Mouse (Mus musculus): ENCODE results near the gene Gpatch8. TPM values are rescaled to one million over a fixed set of nuclear protein-coding genes. Genes with fewer than 3 reads are reported as not detected.

Gene Gpatch8
- total RNA-seq (2014; fragmentation: Nextera tagmentation) (29.3 and 46.4 TPM in 2 replicates), total RNA-seq (2017) (19.7 and 21.3 TPM in 2 replicates)

DNA sequence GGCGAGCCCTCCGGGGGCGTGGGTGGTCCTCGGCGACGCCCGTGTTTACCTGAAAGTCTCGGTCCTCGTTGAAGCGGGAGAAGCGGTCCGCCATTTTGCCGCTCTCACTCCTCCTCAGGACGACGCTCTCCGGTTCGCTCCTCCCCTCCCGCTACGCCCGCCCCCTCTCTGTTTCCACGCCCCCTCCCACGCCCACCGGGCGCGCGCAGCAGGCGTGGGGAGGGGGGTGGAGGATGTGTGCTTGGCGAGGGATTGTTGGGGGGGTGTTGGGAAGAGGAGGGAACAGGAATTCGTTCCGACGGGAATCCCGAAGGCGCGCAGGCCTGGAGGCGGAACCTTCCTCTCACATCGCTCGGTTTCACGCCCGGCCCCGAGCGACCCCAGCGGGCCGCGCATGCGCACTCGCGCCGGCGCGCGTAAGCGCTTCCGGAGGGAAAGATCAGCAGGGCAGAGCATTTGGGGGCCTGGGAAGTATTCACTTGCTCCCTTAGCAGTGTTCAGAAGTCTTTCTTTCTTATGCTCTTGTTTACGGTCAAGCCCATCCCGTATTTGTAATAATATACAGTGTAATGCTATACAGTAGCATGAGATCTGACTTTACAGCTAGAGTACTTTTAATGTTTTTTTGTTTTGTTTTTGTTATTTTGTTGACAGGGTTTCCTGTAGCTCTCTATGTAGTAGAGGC lies at the start of gene Gpatch8:
TSS of gene Gpatch8 (minus strand) at position 362 of the 685 bp plus-strand sequence.
- ATAC-seq (replicated peaks; ENCODE audit: poor library complexity, severe bottlenecking): peak; percentile 99

DNA sequence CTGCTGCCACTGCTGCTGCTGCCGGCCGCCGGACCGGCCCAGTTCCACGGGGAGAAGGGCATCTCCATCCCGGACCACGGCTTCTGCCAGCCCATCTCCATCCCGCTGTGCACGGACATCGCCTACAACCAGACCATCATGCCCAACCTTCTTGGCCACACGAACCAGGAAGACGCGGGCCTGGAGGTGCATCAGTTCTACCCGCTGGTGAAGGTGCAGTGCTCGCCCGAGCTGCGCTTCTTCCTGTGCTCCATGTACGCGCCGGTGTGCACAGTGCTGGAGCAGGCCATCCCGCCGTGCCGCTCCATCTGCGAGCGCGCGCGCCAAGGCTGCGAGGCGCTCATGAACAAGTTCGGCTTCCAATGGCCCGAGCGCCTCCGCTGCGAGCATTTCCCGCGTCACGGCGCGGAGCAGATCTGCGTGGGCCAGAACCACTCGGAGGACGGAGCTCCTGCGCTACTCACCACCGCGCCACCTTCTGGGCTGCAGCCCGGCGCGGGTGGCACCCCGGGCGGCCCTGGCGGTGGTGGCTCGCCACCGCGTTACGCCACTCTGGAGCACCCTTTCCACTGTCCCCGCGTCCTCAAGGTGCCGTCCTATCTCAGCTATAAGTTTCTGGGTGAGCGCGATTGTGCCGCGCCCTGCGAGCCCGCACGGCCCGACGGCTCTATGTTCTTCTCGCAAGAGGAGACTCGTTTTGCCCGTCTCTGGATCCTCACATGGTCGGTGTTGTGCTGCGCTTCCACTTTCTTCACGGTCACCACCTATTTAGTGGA lies 48.8 kb upstream of the Gpatch8 start:
- ATAC-seq (replicated peaks; ENCODE audit: poor library complexity, severe bottlenecking): peak; percentile 23; the same call in 1 of the 2 replicates

DNA sequence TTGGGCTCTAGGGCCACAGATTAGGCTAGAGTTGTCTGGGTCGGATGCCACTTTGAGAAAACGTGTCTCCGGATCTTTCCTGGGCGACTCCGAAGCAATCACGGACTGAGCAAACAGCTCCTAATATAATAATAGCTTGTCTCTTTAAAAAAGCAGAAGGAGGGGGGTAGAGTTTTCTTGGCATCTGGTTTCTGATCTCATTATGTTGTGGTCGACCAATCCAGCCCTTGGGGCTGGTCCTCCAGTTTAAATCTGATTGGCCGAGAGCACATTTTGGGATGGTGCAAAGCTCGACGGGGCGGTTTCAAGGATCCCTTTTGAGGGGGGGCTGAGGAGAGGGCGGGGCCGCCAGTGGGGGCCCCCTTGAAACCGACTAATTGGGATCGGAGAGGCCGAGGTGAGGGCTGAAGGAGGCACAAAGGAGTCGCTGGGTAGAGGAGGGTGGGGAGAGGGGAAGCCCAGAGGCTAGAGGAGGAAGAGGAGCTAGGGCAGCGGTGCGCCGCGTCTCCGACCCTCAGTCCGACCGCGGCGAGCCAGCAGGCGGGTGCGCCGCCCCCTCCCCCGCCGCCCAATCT lies 47.9 kb upstream of the Gpatch8 start, which contains the start of gene Fzd2:
TSS of gene Fzd2 (plus strand) at position 387 of the 575 bp plus-strand sequence.
- peak; percentile 76 for ATAC-seq (replicated peaks; ENCODE audit: poor library complexity, severe bottlenecking)

DNA sequence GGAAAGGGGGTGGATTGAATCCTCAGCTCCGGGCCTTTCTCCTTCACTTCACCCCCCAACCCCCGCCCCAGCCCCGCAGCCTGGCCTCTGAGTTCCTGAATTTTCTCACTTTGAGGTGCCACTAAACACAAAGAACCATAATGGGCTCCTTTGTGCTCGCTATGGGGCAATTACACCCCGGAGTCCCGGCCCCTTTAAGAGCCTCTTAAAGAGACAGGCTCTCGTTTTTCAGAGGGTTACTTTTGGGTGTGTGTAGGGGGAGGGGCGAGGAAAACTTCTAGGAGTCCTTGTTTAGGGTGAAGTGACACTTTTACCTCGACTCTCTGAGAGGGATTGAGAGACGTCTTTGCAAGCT lies 47.3 kb upstream of the Gpatch8 start:
- ATAC-seq (replicated peaks; ENCODE audit: poor library complexity, severe bottlenecking): no peak

DNA sequence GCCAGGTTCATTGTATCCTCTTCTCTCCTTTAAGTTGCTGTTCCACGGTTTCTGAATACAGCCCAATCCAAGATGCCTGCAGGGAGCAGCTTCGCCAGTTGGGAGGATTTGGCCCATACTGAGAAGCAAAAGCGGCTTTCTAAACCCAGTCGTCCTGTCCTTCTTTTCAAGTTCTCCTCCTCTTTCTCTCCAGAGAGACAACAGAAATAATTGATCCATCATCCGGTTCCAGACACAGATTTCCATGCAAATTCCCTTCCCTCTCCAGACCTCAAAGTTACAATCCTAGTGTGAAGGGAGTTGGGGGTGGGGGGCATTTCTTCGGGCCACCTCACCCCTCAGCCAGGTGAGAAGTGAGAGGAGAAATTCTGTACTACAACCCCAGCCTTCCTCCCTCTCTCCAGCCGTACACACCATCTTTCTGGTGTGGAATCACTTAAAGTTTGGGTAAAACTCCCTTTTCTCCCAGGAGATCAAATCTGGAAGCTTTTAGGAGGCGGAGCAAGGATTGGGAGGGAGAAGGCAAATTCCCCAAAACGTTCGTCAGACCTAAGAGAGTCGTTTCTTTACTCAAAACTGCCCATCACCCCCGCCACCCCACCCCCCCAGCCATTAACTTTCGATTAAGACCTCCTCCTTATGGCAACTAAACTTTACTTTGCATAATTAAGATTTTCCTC lies 46.8 kb upstream of the Gpatch8 start:
- ATAC-seq (replicated peaks; ENCODE audit: poor library complexity, severe bottlenecking): no peak

DNA sequence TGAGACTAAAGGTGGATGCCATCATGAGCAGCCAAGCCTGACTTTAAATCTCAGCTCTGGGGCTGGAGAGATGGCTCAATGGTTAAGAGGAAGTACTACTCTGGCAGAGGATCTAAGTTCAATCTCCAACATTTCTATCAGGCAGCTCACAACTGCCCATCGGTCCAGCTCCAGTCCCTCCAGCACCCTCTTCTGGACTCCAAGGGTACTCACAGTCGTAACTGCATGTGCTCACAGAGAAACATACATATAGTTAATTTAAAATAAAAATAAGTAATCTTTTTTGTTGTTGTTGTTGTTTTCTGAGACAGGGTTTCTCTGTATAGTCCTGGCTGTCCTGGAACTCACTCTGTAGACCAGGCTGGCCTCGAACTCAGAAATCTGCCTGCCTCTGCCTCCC lies 43.7 kb upstream of the Gpatch8 start:
- ATAC-seq (replicated peaks; ENCODE audit: poor library complexity, severe bottlenecking): 0 out of 2 replicates have a peak, but pooled peaks have one; percentile 38

DNA sequence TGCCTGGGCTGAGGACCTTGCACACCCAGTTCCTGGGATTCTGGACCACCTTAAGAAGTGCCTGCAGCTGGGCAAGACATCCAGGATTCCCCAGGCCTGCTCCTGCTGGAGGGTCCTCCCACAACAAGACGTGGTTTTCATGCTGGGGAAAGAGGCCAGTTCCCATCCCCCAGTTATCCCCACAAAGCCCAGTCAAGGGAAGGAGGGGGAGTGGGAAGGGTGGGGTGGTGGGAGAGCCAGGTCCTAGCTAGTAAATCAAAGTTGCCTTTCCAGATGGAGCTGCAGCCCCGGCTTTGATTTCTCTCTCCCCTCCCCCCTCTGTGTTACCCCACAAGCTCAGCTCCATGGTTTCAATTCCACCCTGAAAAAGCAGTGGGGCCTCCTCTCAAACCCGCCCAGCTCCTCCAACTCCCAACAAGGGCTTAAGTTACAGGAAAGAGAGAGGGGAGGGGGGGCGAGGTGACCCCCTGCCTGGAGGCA lies 39.2 kb upstream of the Gpatch8 start:
- ATAC-seq (replicated peaks; ENCODE audit: poor library complexity, severe bottlenecking): no peak

DNA sequence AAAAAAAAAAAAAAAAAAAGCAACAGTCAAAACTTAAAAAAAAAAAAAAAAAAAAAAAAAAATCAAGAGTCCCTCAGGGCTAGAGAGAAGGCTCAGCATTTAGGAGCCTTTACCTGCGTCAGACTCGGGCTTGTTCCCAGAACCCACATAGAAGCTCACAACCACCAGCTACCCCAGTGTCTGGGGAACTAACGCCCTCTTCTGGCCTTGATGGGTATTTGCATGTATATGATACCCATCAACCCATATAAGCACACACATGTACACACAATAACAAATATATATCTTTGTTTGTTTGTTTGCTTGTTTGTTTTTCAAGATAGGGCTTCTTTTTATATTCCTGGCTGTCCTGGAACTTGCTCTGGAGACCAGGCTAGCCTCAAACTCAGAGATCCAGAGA lies 31.4 kb upstream of the Gpatch8 start:
- no peak for ATAC-seq (replicated peaks; ENCODE audit: poor library complexity, severe bottlenecking)

DNA sequence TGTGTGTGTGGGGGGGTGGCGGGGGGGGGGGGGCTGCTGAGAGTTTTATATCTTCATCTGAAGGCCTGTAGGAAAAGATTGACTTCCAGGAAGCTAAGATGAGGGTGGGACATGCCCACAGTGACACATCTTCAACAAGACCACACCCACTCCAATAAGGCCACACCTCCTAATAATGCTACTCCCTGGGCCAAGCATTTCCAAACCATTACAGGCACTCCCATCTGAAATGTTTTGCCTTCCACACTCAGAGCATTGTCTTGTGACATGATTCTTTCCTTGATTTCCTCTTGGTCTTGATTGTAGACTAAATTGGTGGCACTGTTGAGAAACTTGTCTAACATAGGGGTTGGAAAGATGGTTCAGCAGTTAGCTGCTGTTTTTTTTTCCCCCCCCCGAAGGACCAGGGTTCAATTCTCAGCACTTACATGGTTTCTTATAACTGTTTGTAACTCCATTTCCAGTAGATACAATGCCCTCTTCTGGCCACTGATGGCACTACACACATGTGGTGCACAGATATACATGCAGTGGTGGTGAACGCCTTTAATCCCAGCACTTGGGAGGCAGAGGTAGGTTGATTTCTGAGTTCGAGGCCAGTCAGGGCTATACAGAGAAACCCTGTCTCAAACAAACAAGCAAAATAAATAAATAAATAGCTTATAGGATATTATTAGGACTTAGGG lies 30.4 kb upstream of the Gpatch8 start:
- no peak for ATAC-seq (replicated peaks; ENCODE audit: poor library complexity, severe bottlenecking)

DNA sequence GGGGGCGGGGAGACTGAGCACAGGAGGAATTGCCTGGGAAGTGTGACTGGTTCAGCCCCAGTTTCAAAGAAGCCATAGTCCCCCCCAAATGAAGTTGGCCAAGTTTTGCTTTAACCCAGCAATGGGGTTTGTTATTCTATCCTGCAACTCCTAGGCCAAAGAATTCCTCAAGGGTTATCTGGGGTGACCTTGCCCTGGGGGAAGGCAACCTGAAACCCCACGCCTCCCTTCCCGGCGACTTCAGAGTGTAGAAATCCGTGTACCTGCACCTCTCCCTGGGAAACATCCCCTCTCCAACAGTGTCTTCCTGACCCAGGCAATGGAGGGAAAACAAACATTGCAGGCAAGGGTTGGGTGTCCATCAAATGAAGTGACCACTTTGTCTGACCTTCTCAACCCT lies 26.5 kb upstream of the Gpatch8 start:
- ATAC-seq (replicated peaks; ENCODE audit: poor library complexity, severe bottlenecking): no peak

DNA sequence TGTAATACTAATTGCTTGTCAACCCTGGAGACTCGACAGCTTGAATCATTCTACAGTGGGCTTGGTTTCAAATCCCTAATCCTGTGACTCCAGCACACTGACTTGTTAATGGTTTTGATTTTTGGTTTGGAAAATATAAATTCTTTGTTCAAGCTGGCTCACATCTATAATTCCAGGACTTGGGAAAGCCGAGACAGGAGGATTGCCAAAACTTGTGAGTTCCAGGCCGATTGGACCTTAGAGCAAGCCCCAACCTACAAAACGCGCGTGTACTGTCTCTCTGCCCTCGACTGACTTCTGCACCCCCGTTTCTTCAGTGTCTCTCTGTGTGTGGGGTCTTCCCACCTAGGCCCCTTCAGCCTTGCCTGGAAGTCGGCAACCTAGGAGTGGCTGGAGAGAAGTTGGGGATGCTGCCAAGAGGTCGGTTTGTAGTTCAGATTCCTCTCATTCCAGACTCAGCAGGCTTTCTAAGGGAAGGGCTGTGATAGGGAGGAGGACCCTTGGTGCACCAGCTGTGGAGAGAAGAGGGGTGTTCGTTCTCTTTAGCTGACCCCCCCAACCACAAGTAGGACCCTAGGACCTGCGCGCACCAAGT lies 25.9 kb upstream of the Gpatch8 start:
- no peak for ATAC-seq (replicated peaks; ENCODE audit: poor library complexity, severe bottlenecking)

DNA sequence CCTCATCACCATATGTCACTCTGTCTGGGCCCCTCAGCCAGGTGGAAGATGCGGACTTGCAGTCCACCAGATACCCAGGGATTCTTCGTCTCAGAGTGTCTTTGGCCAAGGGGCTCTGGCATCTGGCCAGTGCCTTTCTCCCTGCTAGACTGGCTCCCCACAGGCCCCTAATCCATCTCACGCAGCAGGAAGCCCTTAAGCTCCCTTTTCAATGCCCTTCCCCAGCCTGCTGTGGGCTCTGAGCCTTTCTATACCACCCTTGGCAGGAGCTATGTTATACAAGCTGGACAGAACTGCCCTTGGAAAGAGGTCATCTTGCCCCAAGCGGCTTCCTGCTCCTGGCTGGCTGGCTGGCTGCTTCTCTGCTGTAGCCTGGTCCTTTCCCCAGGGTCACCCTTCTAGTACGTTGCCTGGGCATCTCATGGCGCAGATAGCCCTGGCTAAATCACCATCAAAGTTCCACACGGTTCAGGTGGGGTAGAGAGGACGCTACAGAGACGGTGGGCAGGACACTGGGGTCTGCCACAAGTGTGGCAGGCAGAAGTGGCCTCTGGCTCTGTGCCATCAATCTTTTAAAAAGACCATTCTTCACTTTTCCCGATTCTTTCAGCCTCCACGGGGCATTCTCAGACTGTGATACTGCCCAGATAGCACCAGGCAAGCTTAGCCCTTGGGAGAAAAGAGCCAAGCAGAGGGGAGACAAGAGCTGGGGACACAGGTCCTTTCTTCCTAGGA lies 25.3 kb upstream of the Gpatch8 start:
- no peak for ATAC-seq (replicated peaks; ENCODE audit: poor library complexity, severe bottlenecking)

DNA sequence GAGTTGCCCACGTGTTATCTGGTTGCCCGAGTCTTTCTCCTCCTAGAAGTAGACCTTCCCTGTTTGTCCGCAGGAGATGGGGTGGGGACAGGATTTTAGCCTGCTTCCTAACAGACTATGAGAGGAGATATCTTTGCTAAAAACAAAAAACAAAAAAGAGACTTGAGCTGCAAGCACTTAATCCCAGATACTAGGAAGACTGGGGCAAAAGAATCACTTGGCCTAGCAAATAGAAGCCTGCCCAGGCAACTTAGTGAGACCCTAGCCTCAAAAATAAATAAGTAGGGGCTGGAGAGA lies 23.8 kb upstream of the Gpatch8 start:
- ATAC-seq (replicated peaks; ENCODE audit: poor library complexity, severe bottlenecking): no peak

DNA sequence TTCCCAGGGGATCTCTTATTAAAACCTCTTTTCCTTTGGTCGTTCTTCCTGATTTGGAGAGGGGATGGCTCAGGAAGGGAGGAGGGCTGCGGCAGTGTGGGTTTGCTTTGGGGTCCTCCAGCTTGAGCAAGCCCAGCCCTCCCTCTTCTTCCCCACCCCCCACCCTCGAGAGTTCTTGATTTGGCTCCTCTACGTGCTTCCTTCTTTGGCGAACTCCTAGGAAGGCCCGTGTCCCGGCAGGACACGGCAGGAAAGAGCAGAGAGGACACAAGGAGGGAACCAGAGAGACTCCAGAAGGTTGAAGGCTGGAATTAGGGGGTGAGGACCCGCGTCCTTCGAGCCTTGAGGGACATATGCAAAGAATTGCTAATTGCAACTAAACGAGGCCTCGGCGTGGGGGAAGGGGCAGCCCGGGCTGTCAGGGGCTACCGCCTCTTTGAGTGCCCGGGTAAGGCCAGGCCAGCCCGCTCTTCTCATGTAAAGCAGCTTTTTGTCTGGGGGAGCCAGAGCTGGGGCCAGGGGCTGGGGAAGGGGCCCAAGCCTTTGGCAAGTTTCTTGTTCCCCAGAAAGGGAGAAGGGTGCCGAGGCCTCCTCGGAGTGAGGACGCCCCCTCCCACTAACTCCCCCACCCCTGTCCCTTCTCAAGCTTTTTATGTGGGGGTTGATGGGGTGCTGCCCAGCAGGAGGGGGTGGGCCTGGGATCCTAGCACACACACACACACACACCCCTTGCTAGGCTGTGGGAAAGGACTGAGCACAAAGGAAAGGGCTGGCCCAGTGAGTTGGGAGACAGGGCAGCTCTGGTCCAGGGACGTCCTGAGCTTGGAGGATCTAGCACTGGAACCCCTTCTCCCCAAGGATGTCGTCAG lies 23.2 kb upstream of the Gpatch8 start, which contains the start of gene Gm11627:
TSS of gene Gm11627 (minus strand) at position 297 of the 869 bp plus-strand sequence.
- ATAC-seq (replicated peaks; ENCODE audit: poor library complexity, severe bottlenecking): no peak

DNA sequence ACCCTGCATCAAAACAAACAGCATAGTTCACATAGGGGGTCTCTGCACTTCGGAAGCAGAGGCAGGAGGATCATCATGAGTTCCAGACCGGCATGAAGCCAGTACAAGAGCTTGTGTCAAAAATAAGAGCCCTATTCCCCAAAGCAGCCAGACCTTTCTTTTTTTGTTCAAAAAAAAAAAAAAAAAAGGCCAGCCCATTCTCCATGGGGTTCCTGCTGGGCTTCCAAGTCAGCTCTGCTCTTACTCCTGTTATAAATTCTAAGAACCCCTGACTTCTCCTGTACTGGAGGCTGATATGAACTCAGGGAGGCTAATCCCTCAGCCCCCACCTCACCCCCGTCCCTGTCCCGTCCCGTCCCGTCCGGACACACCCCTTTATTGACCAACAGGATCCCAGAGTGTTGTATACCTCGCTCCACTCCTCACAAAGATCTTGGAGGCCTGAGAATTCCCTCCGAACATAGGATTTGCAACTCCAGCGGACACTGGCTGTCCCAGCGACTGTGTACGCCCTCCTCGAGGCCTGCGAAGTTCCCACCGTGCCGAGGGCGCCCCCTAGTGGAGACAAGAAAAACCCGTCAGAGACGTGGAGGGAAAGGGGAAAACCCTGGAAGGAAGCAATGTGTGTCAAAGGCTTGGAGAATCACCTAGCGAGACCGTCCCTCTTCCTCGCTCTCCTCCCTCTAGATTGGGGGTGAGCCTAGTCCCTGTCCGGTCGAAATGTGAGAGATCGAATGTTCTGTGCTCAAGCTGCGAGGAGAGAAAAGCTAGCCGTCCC lies 22.3 kb upstream of the Gpatch8 start:
- peak; percentile 77 for ATAC-seq (replicated peaks; ENCODE audit: poor library complexity, severe bottlenecking)

DNA sequence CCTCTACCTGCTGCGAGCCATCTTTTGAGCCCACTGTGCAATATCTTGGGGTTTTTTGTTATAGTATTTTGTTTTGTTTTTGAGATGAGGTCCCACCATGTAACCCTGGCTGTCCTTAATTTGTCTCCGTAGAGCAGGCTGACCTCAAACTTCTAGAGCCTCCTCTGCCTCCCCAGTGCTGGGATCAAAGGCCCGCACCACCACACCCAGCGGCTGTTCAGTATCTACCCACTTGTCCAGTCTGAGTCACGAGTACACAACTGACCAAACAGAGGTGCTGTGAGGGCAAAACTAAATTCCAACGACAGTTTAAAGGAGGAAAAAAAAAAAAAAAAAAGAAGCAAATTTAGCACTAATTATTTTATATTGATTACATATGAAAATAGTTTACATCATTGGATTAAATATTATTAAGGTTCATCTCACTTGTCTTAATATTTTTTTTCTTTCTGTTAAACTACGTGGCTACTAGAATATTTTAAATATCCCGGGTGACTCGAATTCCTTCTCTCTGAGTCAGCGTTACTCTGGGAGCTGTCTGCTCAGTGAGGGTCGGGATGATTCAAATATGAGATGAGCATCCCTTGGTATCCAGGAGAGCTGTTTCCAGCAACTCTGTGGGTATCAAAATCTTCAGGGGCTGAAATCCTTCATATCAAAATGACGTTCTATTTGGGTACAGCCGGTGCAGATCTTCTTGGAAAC lies 20.0 kb upstream of the Gpatch8 start:
- ATAC-seq (replicated peaks; ENCODE audit: poor library complexity, severe bottlenecking): no peak

DNA sequence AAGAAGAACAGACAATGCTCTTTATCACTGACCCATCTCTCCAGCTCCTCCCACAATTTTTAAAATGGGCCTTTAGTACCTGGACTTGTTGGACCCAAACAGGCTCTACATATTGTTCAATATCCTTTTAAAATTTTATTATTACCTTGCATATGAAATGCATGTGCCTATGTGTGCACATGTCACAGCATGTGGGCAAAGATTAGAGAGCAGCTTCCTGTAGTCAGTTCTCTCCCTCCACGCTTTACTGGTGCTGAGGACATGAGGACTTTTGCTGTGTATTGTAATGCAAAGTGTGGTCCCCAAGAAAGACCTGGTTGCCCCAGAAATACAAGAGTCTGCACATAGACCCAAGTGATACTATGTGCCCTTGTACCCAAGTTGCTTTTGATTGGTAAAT lies 18.8 kb upstream of the Gpatch8 start:
- no peak for ATAC-seq (replicated peaks; ENCODE audit: poor library complexity, severe bottlenecking)

Measured in granulocyte monocyte progenitor cell, adult 5-6 weeks (primary cell).